Mouse (Mus musculus): Measurements from ENCODE around the gene Rpp14. TPM values are rescaled to one million over a fixed set of nuclear protein-coding genes. Genes with fewer than 3 reads are reported as not detected.

The Rpp14 gene
- polyA plus RNA-seq, 1 experiment from 2014 or later, result 16.0 TPM

DNA sequence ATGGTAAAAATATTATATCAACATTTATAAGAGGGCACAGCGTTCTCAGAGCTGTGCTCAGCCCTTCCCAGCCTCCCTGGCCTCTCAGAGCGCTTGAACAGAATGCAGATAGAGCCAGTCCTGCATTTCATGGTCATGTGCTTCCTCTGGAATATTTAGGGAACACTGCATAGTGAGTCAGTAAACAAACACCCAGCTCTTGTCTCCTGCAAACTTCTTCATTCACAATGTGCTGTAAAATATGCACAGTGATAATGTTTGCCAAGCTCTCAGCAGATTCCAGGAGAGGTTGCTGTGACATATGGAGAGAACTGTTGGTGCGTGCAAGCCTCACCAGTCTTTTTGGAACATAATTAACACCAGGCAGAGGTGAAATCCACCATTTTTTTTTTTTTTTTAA lies 55.0 kb downstream of the Rpp14 start:
- peak; percentile 24; the same call in 1 of the 2 replicates for ATAC-seq (ENCODE audit: low read depth)

DNA sequence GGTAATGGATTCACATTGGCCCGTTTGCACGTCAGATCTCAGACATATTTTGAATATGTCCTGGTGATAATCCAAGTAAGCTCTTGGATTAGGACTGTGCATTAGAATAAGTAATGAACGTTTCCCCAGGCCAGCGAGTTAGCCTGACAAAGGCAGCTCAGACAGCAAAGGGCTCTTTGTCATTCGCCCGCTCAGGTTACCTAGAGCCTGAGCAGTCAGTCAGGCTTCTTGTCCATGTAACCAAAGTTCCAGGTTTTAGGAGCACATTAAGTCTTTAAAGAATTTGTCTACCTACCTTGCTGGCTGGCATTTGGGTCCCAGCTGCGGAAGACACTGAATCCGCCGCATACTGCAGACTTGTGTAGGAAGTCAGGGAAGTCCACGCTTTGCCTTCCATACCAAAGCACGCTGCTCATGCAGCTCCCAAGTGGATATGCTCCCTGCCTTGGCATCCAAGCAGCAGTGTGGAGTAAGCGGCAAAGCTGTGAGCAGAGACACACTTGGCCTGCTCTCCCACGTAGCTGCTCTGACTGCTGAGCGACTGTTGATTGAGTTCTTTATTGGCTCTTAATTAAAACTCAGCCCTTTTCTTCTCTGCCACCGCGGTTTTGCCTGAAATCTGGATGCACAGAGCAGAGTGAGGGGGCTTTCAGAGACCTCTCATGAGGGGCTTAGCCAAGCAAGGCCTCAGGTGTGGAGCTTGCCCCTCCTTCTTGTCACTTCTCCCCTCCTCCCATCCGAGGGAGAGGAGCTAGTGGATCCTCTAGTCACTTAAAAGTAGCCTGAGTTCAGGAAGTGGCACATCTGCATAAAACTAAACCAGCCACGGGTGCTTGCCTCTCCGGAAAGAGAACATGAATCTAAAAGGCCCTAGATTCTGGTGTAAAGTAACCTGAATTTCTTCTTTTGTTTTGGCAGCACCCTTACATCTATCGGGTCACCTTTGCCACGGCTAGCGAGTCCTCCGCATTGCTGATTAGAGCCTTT lies 59.9 kb downstream of the Rpp14 start:
- Histone ChIP-seq H3K4me1 (ENCODE audit: control insufficient read depth, low read depth, low read length) (no peaks in the 10 kb centered on the region), H3K4me3 (ENCODE audit: low read depth, low read length) (no peak overlapping the region), H3K36me3 (ENCODE audit: control insufficient read depth, insufficient read depth) (peaks cover 2% of the 10 kb centered on the region; the same call in 1 of the 2 replicates), H3K27me3 (ENCODE audit: control insufficient read depth, insufficient read depth, low read depth, low read length) (no peaks in the 10 kb centered on the region), H3K9me3 (replicated peaks; ENCODE audit: control insufficient read depth, low read length) (no peaks in the 10 kb centered on the region), H3K9ac (ENCODE audit: low read depth, low read length) (no peak overlapping the region), H3K4me2 (ENCODE audit: low read depth, low read length) (no peak overlapping the region), H3K27ac (ENCODE audit: low read length) (no peak overlapping the region)
- ATAC-seq (ENCODE audit: low read depth), result no peak
- WGBS (ENCODE audit: insufficient replicate concordance), result 72% methylated on average over 23 of the region's 23 CpGs

More for the DNA sequence above, 55.0 kb downstream of the Rpp14 start:
- no peak overlapping the region for H3K4me2 ChIP-seq (ENCODE audit: low read depth, low read length)
- 73% methylated on average over 3 of the region's 3 CpGs for WGBS (ENCODE audit: insufficient replicate concordance)
- H3K36me3 ChIP-seq (ENCODE audit: control insufficient read depth, insufficient read depth), result peaks cover 2% of the 10 kb centered on the region; the same call in 1 of the 2 replicates
- no peak overlapping the region for H3K27ac ChIP-seq (ENCODE audit: low read length)
- H3K27me3 ChIP-seq (ENCODE audit: control insufficient read depth, insufficient read depth, low read depth, low read length), result no peaks in the 10 kb centered on the region
- H3K9ac ChIP-seq (ENCODE audit: low read depth, low read length), result no peak overlapping the region
- no peaks in the 10 kb centered on the region for H3K4me1 ChIP-seq (ENCODE audit: control insufficient read depth, low read depth, low read length)
- H3K4me3 ChIP-seq (ENCODE audit: low read depth, low read length), result no peak overlapping the region
- H3K9me3 ChIP-seq (replicated peaks; ENCODE audit: control insufficient read depth, low read length), result no peaks in the 10 kb centered on the region

DNA sequence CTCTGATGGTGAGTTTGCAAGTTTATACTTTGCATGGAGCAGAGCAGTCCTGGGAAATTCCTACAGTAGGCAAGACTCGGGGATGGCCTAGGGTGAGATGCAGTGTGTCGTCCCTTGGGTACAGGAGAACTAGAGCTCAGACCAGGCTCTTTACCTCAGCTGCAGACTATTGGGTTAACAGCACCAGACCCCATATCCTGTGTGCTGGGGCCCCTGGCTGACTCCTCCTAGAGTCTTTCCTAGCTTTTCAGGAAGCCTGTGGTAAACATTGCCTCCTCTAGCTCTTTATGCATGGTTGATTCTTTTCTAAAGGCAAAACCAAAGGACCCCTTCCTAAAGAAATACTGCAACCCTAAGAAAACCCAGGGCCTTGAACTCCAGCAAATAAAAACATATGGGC lies 61.0 kb downstream of the Rpp14 start:
- Histone ChIP-seq H3K4me2 (ENCODE audit: low read depth, low read length) (no peak overlapping the region), H3K27me3 (ENCODE audit: control insufficient read depth, insufficient read depth, low read depth, low read length) (no peaks in the 10 kb centered on the region), H3K36me3 (ENCODE audit: control insufficient read depth, insufficient read depth) (peaks cover 2% of the 10 kb centered on the region; the same call in 1 of the 2 replicates), H3K9me3 (replicated peaks; ENCODE audit: control insufficient read depth, low read length) (no peaks in the 10 kb centered on the region), H3K4me1 (ENCODE audit: control insufficient read depth, low read depth, low read length) (no peaks in the 10 kb centered on the region), H3K27ac (ENCODE audit: low read length) (no peak overlapping the region), H3K4me3 (ENCODE audit: low read depth, low read length) (no peak overlapping the region), H3K9ac (ENCODE audit: low read depth, low read length) (no peak overlapping the region)
- ATAC-seq (ENCODE audit: low read depth), result no peak
- WGBS (ENCODE audit: insufficient replicate concordance), result 61% methylated on average over 2 of the region's 2 CpGs

Other genes with a start within 250 kb of the Rpp14 start
- not detected in 2 replicates for gene Gm45521, start 123.1 kb upstream of the Rpp14 start, polyA plus RNA-seq (2015; fragmentation: Nextera tagmentation; extraction: Ambion mirVana)
- 4.8 and 6.0 TPM in 2 replicates for gene Dnase1l3, start 85.8 kb upstream of the Rpp14 start, polyA plus RNA-seq (2015; fragmentation: Nextera tagmentation; extraction: Ambion mirVana)
- 8.6 and 8.8 TPM in 2 replicates for gene Abhd6, start 77.5 kb upstream of the Rpp14 start, polyA plus RNA-seq (2015; fragmentation: Nextera tagmentation; extraction: Ambion mirVana)
- gene Pxk, start 17.8 kb downstream of the Rpp14 start, polyA plus RNA-seq (2015; fragmentation: Nextera tagmentation; extraction: Ambion mirVana), result 11.5 and 12.4 TPM in 2 replicates
- gene Pdhb, start 92.7 kb downstream of the Rpp14 start, polyA plus RNA-seq (2015; fragmentation: Nextera tagmentation; extraction: Ambion mirVana), result 103 and 107 TPM in 2 replicates
- gene Kctd6, start 133.8 kb downstream of the Rpp14 start, polyA plus RNA-seq (2015; fragmentation: Nextera tagmentation; extraction: Ambion mirVana), result 1.2 TPM in 2 replicates
- 63.5 and 74.1 TPM in 2 replicates for gene Acox2, start 179.0 kb downstream of the Rpp14 start, polyA plus RNA-seq (2015; fragmentation: Nextera tagmentation; extraction: Ambion mirVana)
- 0.02 and 0.05 TPM in 2 replicates for gene Fam107a, start 237.7 kb downstream of the Rpp14 start, polyA plus RNA-seq (2015; fragmentation: Nextera tagmentation; extraction: Ambion mirVana)

Data from liver, embryonic 16.5 days (tissue).